Mouse (Mus musculus) megakaryocyte, embryonic 14.5 days (primary cell): Measurements from ENCODE around the gene Enc1.

Experiments
- FLI1 ChIP-seq: IDR thresholded peaks from 2 replicates; pipeline ENCODE4 v1.6.1; 2012; ENCODE audit warnings: low read length, inconsistent platforms, mixed read lengths
- GATA1 ChIP-seq: IDR thresholded peaks from 3 replicates; pipeline ENCODE4 v1.6.1; 2012; ENCODE audit warnings: mixed read lengths, low read length, inconsistent platforms, borderline replicate concordance

DNA sequence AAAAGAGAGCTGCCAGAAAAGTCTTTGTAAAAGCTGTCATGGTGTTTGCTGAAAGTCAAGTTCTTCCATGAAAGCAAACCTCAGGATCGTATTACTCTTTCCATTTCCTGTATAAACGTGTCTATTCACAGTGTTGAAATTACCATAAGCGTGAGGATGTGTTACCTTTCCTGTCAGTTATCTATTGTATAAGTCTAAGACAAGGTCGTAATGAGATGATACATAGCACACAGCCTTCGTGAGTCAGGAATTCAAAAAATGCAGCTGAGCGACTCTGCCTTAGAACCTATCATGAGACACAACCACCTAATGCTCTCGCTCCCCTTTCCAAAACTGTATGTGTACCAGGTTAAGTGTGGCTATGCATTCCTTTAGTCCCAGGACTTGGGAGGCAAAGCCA, 39.8 kb upstream of the Enc1 start:
- no peak for TF ChIP-seq GATA1
- TF ChIP-seq FLI1 = no peak
